Mouse (Mus musculus) adrenal gland, postnatal 14 days (tissue): ENCODE data around the gene Rab37. TPM values are rescaled to one million over a fixed set of nuclear protein-coding genes. Genes with fewer than 3 reads are reported as not detected.

Source experiments
- DNase-seq: peaks from one replicate; pipeline ENCODE4 v3.0.0; 2021; ENCODE audit warnings: mixed read lengths
- long read RNA-seq, 2 experiments: library from polyadenylated mRNA; stranded (forward); transcript quantifications; one replicate each; pipeline ENCODE4 v2.0.0; 2021
- total RNA-seq: library from RNA; stranded (reverse); gene quantifications from 2 replicates; pipeline ENCODE4 v1.2.3, GENCODE M21; 2021

The Rab37 gene
- total RNA-seq: 1.9 and 3.3 TPM in 2 replicates
- long read RNA-seq, experiment 1, partial matches to known transcripts: 0 of 2 reads
- long read RNA-seq, experiment 1, other reads (novel, unspliced or antisense): 1 of 2 reads
- long read RNA-seq, experiment 2, partial matches to known transcripts: 0 of 3 reads
- long read RNA-seq, experiment 2, other reads (novel, unspliced or antisense): 2 of 3 reads

- peak; percentile 62 for DNase-seq
These were observed at the start of gene Rab37 for GRCm38 (mm10) chr11:115091362-115091901. Gene Rab37 (plus strand): TSS chr11:115091431.

- no peak for DNase-seq
These were observed 43.0 kb upstream of the Rab37 start, which contains the start of gene Cd300ld3 for GRCm38 (mm10) chr11:115048259-115048658. Gene Cd300ld3 (minus strand): TSS chr11:115048409.

- DNase-seq: no peak
These were observed 41.8 kb upstream of the Rab37 start for GRCm38 (mm10) chr11:115049282-115049895.

- peak; percentile 58 for DNase-seq
These were observed 39.0 kb upstream of the Rab37 start for GRCm38 (mm10) chr11:115052206-115052605.

GRCm38 (mm10) chr11:115052991-115053390 lies 38.2 kb upstream of the Rab37 start:
- no peak for DNase-seq

- DNase-seq: no peak
These were observed 36.7 kb upstream of the Rab37 start for GRCm38 (mm10) chr11:115054537-115054936.

- no peak for DNase-seq
These were observed 32.5 kb upstream of the Rab37 start for GRCm38 (mm10) chr11:115058701-115059100.

- no peak for DNase-seq
These were observed 31.4 kb upstream of the Rab37 start for GRCm38 (mm10) chr11:115059797-115060196.

GRCm38 (mm10) chr11:115062077-115062476 lies 29.2 kb upstream of the Rab37 start, which contains the start of gene Cd300e:
Gene Cd300e (minus strand): TSS chr11:115062177.
- no peak for DNase-seq

GRCm38 (mm10) chr11:115066768-115067167 lies 24.5 kb upstream of the Rab37 start:
- DNase-seq: no peak

GRCm38 (mm10) chr11:115071015-115071551 lies 20.1 kb upstream of the Rab37 start:
- DNase-seq: no peak

GRCm38 (mm10) chr11:115071631-115072294 lies 19.5 kb upstream of the Rab37 start:
- DNase-seq: peak; percentile 81

GRCm38 (mm10) chr11:115073002-115073401 lies 18.2 kb upstream of the Rab37 start:
- no peak for DNase-seq

- DNase-seq: no peak
These were observed 15.8 kb upstream of the Rab37 start for GRCm38 (mm10) chr11:115075407-115075806.

GRCm38 (mm10) chr11:115075859-115076258 lies 15.4 kb upstream of the Rab37 start:
- no peak for DNase-seq

GRCm38 (mm10) chr11:115077436-115077835 lies 13.8 kb upstream of the Rab37 start:
- no peak for DNase-seq

GRCm38 (mm10) chr11:115078680-115079079 lies 12.6 kb upstream of the Rab37 start:
- no peak for DNase-seq

GRCm38 (mm10) chr11:115080886-115081285 lies 10.3 kb upstream of the Rab37 start:
- DNase-seq: peak; percentile 60

GRCm38 (mm10) chr11:115081373-115081772 lies 9.9 kb upstream of the Rab37 start:
- DNase-seq: no peak

- no peak for DNase-seq
These were observed 9.0 kb upstream of the Rab37 start for GRCm38 (mm10) chr11:115082196-115082595.

- DNase-seq: peak; percentile 83
These were observed 7.7 kb upstream of the Rab37 start for GRCm38 (mm10) chr11:115083376-115084139.

GRCm38 (mm10) chr11:115084595-115084994 lies 6.6 kb upstream of the Rab37 start:
- DNase-seq: no peak
